Mouse (Mus musculus) retina, postnatal 7 days (tissue): ENCODE results near the gene Jun.

Experiments used
- DNase-seq: peaks from one replicate; pipeline ENCODE4 v3.0.0-alpha.2; 2012; ENCODE audit warnings: low read depth, low spot score

Gene Jun

DNA sequence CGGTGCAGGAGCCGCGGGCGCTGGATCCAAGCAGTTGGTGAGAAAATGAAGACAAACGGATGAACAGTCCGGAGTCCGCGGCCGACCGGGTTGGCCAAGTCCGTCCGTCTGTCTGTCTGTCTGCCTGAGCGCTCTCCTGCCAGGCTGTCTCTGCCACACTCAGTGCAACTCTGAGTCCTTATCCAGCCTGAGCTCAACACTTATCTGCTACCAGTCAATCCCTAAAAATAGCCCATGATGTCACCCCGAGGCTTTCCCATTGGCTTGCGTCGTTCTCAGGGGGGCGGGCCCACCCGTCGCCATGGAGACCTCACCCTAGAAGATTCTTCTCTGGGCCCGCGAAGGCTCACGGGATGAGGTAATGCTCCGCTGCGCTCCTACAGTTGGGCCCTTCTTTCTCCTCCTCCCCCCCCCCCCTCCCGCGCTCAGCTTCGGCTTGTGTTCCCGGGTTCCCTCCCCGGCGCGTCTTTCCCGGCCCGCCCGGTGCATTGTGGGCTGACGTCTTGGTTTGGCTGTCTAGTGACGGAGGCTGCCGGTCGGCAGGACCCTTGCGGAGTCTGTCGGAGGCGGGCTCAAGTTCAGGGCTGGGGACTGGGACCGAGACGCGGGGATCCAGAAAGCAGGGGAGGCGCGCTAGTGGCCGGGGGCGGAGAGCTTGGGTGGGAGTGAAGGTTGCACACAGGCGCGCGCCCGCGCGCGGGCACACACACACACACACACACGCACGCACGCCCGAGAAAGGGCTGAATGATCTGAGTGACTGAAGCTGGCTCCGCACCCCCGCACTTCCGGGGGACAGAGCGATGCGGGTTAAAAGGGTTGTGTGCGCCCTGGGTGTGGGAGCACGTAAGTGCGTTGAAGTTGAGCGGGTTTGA lies at the start of gene Jun:
Jun (minus strand) TSS at position 198 of the 875 bp plus-strand sequence.
- DNase-seq = peak; percentile 99

DNA sequence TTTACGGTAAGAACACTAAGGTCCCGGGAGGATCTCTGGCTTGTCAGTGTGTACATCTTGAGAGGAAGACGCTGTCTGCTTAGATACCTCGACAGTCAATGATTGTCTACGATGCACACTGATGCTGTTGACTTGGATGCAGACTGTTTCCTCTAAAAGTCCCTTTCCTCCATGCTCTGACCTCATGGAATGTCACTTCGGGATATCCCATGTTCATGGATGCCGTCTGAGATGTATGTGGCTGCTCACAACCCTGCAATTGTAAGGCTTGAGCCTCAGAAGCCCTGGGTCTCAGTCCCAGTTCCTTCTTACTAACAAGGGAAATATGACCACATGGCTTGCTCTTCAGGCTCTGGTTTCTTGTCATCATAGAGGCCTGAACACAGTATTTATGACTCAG lies 49.7 kb upstream of the Jun start:
- no peak for DNase-seq

DNA sequence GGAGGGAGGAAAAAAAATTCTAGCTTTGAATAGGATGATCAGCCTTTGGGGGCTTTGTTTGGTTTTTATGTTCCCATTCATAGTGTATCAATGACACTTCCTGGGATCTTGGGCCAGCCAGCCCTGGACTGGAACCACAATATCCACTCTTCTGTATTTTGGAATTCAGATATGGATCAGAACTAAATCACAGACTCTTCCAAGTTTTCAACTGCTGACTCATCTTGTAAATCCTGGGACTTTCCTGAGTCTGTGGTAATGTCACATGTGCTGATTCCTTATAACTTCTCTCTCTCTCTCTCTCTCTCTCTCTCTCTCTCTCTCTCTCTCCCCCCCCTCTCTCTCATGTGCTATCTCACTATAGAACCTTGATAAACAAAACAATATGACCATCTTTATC lies 48.7 kb upstream of the Jun start:
- no peak for DNase-seq

DNA sequence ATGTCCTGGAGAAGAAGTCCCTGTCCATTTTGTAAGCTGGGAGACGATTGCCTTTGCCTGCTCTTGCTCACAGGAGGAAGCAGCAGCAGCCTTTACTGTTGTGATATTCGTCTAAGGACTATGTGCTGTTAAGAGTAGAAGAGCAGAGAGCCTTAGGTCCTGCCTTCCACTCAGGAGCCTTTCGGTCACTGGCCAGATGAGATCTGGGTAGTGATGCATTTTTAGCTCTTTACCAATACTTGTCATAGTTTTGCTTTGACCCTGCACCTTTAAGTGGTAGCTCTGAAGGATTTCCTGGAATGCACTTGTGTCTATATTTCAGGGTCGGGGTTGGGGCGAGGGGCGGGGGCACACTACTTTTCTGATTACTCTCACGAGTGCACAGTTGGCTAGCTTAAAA lies 47.4 kb upstream of the Jun start:
- DNase-seq = no peak

DNA sequence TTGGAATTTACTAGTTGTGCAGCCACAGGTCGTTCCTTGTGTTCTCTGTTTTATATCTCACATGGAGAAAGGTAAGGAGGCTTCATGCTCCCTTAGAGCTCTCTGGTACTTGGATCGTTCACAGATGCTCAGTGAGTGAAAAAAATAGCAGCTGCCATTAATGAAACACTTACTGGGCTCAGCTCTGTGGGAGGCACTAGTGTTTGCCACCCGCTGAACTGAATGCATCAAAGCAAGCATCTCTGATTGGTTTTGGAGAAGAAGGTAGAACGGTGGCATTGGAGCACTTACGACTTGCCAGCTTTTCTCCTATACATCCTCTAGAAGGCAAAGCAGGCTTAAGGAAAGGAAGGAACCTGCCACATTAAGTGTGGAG lies 46.7 kb upstream of the Jun start:
- DNase-seq = no peak

DNA sequence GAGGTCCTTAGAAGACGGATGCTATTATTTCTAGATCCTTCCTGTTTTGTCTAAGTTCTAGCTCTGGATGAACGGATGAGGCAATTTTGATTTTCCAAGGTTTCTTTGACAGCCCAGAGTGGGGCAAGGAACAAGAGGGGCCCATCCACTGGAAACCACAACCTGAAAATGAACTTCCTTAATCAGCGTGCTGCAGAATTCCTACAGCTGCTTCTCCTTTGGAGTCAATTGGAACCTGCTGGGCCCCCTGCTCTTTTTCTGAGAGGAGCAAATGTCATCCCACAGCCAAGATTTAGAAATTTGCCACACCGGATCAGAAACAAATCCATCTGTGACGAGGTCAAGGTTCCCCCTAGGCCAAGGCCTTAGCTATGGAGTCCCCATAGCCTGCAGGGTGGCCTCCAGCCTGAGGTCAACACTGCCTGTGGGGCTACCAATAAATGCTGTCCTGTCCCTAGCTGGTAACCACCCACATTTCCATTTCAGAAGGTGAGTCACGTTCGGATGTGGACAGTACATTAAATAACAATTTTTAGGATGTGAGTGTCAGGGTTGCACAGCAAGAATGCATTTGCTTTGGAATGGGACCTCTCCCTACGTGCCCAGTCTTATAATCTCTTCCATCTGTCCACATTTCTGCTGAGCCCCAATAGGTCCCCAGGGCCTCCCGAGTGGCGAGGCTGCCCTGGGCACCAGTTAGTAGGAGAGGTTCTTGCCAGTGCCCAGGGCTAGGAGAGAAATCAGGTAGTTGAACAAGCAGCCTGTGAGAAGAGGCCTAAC lies 46.1 kb upstream of the Jun start:
- DNase-seq = no peak

DNA sequence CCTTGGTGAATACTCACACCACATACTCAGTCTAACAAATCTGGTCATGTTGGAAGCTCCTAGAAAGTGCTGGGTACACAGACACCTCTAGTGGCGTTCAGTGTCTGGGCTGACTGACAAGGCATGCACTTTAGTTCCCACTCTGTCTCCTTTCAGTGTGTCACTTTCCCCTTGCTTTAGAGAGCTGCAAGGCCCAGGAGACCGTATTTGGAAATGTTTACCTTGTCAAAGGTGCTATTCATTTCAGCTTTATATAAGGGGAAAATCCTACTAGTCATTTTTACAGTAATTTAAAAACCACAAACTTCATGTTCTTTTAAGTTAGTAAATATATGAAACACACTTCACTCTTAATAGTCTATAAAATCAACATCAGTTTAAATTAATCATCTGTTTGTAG lies 44.7 kb upstream of the Jun start:
- DNase-seq = no peak

DNA sequence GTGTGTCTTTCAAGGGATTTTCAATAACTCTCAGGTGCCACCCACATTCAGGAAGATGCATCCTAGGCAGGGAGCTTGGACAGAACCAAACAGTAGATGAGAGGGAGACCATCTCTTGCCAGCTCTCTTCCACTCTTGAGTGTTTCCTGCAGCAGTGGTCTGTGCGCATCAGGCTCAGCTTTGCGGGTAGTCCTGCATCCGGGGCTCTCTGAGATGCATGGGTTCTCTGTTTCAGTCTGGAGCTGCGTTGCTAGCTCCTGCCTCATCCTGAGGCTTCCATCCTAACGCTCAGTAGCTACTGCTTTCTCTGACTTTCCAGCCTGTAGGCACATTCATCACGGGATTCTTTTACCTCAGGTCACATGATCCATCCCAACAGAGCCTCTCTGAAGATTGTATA lies 43.9 kb upstream of the Jun start:
- DNase-seq = no peak

DNA sequence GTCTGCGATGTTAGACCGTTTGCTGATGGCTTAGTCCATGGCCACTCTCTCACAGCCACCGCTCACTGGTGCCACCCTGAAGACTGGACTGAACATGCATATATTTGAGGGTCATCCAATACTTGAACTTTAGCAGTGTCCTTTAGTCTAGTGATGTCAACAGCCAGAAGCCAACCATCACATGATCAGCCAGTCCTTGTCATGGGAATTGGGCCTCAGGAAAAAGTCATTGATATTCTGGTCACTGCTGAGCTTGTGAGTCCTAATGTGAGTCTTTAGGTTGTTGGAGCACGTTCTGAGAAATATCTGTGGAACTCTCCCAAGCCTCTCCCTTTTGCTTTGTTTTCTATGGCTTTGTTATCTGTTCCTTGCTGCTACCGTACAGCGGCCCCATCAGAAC lies 43.3 kb upstream of the Jun start:
- no peak for DNase-seq

DNA sequence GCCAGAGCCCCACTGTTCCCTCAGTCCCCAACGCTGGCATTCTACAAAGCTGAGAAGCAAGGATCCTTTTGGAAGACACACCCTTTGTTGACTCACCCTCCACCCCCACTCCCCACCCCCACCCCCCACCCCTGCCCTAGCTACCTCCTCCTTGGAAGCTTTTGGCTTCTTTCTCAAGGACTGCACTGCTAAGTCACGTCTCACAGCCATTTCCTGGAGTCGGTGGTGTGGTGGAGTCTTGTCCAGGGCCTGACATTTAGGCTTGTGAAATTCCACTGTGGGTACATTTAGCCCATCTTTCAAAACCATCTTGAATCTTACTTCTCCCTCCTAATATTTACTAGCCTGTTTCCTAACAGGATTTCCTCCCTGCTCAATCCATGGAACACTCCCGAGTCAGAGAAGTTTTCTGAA lies 42.7 kb upstream of the Jun start:
- DNase-seq = no peak

DNA sequence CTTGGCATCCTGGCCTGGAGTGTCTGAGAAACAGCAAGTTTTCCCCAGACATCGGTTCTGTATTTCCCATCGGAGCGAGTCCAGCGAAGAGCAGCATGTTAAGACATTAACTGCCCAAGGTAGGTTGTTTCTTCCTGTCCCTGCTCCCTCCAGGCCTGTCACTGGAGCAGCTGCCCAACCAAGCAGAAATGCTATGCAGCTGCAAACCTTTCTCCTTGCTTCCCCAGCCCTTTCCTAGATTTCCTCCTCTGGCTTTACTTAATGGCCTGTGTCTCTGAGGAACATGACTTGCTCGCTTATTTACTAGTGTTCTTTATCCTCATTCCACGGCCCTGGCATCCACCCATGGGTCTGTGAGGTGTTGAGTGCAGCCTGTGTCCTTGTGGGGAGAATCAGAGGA lies 41.6 kb upstream of the Jun start:
- DNase-seq = no peak

DNA sequence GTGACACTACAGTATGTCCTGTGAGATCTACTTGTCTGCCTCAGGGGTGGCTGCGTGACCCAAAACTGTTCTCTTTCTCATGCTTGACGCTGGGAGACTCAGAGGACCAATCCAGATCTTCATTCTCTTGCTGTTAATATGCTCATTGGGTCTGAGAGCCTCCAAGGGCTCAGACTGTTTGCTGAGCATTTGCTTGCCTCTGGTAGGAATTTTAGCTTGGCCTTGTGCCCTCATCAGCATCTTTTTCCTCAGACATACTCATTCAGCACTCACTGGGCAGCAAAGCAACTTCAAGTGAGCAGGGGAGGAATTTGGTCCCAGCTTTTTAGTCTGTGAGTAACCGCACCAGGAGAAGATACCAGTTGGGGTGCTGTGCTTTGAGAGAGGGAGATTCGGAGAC lies 40.5 kb upstream of the Jun start:
- no peak for DNase-seq

DNA sequence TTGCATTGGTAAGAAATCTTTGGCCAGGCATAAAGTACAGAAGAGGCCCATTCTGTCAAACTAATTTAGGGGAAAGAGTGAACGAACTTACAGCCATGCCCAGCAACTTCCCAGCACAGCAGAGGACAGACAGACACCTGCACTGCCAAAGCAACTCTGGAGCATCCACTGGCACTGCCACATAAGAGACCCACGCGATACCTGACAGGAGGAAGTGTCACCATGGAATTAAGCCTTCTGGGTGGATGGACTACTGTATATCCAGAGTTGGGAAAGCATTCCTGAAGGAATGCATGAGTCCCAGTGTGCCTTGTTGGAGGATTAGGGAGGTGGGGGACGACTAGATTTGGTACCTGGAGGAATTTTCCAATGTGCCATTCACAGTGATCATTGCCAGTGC lies 39.5 kb upstream of the Jun start:
- no peak for DNase-seq

DNA sequence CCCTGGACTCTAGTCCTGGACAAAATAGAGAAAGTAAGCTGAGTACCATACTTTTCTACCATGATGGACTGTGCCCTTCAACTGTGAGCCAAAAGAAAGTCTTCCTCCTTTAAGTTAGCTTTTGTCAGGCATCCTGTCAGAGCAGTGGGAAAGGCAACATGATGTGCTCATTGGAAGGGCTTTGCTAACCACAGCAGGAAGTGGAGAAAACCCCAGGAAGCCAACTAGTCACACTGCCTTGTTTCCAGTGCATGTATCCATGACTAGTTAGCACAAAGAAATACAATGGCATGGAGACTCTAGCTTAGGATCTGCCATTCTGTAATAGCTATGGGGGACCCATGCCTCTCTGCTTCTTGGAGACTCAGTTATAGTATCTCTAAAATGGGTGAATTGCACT lies 37.9 kb upstream of the Jun start:
- DNase-seq = no peak

DNA sequence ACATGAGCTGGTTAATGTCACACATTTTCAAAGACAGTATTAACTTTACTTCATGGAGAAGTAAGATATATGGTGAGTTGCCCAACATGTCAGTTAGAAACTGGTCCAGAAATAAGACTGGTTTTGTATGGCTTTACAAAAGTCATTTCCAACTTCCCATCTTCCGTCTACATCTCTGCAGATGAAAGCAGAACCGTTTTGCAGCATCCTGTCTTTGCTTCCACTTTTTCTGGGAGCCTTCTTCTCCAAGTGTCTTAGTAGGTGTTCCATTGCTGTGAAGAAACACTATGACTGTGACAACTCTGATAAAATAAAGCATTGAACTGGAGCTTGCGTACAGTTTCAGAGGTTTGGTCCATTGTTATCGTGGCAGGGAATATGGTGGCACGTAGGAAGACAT lies 37.0 kb upstream of the Jun start:
- DNase-seq = no peak

DNA sequence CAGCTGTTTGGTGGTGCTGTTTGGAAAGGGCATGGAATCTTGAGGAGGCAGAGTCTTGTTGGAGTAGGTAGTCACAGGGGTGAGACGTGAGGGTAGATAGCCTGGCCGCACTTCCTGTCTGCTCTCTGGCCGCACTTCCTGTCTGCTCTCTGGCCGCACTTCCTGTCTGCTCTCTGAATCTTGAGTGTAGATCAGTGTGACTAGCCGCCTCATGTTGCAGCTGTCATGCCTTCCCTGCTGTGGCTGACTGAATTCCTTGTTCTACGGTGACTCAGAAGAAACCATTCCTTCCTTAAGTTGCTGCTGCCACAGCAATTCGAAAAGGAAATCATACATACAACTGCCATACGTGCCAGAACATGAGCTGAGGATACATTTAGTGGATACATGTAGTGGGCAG lies 31.9 kb upstream of the Jun start:
- DNase-seq = no peak

DNA sequence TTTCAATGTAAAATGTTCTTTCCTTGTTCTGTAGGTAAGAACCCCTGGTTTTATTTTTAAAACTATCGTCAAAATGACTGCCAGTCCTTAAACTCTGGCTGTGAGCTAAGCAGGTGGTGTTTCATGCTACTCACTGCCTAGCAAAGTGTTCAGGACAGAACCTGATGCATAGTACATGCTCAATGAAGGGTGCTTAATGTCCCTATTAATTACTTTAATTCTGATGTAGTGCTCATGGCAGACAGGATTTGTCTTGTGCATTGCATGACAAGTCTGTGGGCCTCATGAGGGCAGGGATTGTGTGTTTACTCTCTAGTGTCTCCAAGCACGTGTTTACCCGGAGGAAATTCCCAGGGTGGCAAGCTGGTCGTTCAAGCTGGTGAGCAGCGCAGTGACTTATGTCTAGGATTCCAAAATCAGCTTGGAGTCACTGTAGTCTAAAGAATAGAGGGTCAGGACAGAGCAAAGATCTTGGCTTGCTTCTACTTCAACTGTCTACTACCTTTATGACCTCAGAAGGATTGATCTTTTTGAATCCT lies 31.2 kb upstream of the Jun start:
- DNase-seq = no peak

DNA sequence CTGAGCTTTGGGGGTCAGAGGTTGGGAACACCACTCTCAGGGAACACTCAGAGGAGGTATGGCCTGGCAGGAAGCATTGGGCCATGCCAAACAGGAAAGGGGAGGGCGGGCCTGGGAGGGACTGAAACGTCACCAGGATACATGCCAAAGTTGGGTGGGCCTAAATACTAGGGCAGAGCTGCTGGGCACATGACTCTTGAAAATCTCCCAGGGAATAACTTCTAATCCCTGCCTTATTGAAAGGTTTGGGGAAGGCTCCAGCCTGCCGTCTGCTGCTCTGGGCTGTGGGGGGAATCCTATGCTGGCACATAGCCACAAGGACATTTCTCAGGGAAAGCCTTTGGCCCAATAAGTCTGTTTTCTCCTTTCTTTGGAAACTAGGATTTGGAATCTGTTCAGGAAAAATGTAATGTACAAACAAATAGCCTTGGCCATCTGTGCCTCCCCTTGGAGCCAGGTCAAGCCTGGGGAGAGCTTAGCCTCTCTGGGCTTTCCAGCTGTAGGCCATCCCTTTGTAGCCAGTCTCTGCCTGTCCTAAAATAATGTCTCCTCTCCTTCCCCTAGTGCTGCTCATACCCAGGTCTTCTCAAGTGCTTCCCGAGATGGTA lies 30.6 kb upstream of the Jun start:
- no peak for DNase-seq

DNA sequence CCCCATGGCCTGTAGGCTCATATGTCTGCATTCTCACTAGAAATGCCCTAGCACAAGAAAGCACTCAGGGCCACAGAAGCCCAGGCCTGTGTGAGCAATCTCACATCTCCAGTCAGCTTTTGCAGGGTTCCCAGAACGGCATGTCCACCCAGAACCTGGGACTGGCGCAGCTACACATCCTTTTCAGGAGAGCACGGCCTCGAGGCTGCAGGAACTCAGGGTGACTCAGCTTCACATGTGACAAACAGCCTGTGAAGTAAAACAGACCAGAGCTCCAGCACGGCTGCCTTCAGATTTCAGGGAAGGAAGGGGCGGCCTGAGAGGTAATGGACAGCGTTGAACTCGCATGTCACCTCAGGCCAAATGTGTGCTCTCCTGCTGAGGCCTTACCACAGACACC lies 29.6 kb upstream of the Jun start:
- DNase-seq = no peak

DNA sequence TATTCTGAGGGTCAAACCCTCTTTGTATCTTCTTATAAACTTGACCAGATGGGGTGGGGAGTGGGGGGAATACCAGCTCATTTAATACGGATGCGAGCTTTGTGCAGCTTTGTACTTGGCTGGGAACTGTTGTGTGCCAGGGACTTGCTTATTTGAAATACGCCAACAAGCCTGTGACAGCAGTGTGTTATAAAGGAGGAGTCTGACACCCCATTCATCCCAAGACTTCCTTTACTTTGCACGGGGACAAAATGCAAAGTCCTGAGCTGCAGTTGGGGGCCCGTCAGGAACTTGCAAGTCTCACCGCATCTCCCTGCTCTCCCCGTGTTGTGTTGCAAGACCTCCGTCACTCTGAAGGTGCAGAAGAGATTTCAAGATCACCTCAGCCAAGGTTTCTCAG lies 26.6 kb upstream of the Jun start:
- DNase-seq = no peak

DNA sequence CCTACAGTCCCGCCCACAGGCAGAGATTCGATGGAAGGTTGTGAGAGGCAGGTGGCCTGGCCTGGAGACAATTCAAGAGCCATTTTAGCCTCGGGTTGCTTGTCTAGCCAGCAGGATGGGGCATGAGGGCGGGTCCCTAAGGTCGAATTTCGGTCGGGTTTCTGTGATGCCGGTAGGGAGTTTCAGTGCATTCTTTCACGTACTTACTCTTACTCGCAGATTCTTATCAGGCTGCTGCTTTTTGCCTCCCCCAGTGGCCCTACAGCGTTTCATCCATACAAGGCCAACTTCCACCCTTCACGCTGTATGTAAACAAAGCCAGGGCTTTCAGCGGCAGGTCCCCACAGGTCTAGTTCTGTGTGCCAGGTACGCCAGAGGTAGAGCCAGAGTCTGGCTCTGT lies 24.3 kb upstream of the Jun start:
- no peak for DNase-seq

DNA sequence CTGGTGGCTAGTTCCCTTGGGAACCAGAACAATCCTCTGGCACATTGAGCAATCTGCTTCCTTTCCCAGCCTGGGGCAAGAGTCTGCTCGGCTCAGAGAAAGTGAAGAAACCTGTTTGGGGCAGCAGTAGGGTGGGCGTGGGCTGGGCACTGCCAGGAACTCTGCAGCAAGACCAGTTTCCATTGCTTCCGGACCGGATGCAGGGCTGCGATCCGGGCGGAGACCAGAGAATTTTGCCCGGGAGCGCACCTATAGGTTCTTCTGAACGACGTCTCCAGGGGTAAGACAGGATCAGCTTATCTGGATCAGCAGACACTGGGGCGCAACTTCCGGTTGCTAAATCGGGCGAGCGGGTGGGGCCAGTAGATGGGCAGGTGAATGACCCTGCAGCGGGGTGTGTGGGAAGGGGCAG lies 23.6 kb upstream of the Jun start:
- no peak for DNase-seq

DNA sequence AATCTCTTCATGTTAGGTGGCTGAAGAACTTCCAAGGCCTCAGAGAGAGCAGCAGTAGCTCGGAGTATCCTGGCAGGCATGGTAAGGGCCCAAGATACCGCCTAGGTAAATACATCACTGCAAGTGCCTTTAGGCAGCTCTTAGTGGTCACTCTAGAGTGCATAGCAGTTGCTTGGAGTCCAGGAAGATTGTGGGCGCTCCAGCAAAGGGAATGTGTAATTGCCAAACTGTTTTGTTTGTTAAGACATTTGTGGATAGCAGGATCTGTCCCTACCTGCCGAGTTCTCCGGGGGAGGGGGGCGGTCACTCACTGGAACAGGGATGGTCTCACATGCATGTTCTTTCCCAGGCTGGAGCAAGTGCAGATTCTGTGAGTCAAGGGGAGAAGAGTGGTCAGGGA lies 22.3 kb upstream of the Jun start:
- DNase-seq = no peak
